Mouse (Mus musculus) kidney, adult 8-10 months (tissue): Measurements from ENCODE around the gene Krtap16-1.

Experiments used
- DNase-seq, 2 experiments: peaks; one replicate each; pipeline ENCODE4 v3.0.0; 2022

The Krtap16-1 gene

GRCm38 (mm10) chr11:99937751-99938264, 48.6 kb downstream of the Krtap16-1 start:
- no peak for DNase-seq

GRCm38 (mm10) chr11:99935991-99936390, 50.4 kb downstream of the Krtap16-1 start, which contains the start of gene Krtap31-2:
TSS of gene Krtap31-2 (plus strand) at chr11:99936291.
- DNase-seq: no peak
